Mouse (Mus musculus) lung, embryonic 14.5 days (tissue): Measurements from ENCODE around the gene Morn3. TPM values are rescaled to one million over a fixed set of nuclear protein-coding genes. Genes with fewer than 3 reads are reported as not detected.

Experiments used
- ATAC-seq: fragments of 200-750 bp; cut with Nextera tagmentation; 2 replicates; pipeline ENCODE4 v1.8.0; 2017; ENCODE audit warnings: mild to moderate bottlenecking, moderate TSS enrichment, moderate library complexity; ENCODE audit not compliant: insufficient read depth
- DNase-seq: peaks from one replicate; pipeline ENCODE4 v3.0.0-alpha.2; 2015
- H3K27ac ChIP-seq: fragments of 300-500 bp; sonication (generic); 2 replicates; pipeline ENCODE4 v1.5.1; 2014; ENCODE audit warnings: low read depth, mild to moderate bottlenecking, moderate library complexity
- H3K27me3 ChIP-seq: fragments of 300-500 bp; sonication (generic); 2 replicates; pipeline ENCODE4 v1.6.1; 2014; ENCODE audit warnings: low read length, control low read depth; ENCODE audit not compliant: insufficient read depth
- H3K36me3 ChIP-seq: fragments of 300-500 bp; sonication (generic); 2 replicates; pipeline ENCODE4 v1.6.1; 2014; ENCODE audit warnings: control low read depth; ENCODE audit not compliant: insufficient read depth
- H3K4me1 ChIP-seq: fragments of 300-500 bp; sonication (generic); 2 replicates; pipeline ENCODE4 v1.6.1; 2014; ENCODE audit warnings: antibody characterized with exemption, control low read depth; ENCODE audit not compliant: insufficient read depth
- H3K4me2 ChIP-seq: fragments of 300-500 bp; sonication (generic); 2 replicates; pipeline ENCODE4 v1.6.1; 2014; ENCODE audit warnings: mild to moderate bottlenecking
- H3K4me3 ChIP-seq: fragments of 300-500 bp; sonication (generic); 2 replicates; pipeline ENCODE4 v1.5.1; 2014; ENCODE audit warnings: low read depth, low read length
- H3K9ac ChIP-seq: fragments of 300-500 bp; sonication (generic); 2 replicates; pipeline ENCODE4 v1.6.1; 2014
- H3K9me3 ChIP-seq: fragments of 300-500 bp; sonication (generic); 2 replicates; pipeline ENCODE4 v1.6.1; 2016; ENCODE audit warnings: low read depth, low read length, control low read depth
- CTCF ChIP-seq: IDR thresholded peaks from 2 replicates; pipeline ENCODE4 v1.5.1; 2016; ENCODE audit warnings: antibody characterized with exemption, low read depth
- WGBS: fragments of 180-500 bp; shearing (Covaris S2); extraction: QIAGEN DNeasy Blood & Tissue Kit; methylation state at CpG from one replicate; pipeline ENCODE4 v1.1.7; 2014; 5-methylcytosine and 5-hydroxymethylcytosine counted together
- polyA plus RNA-seq: library from polyadenylated mRNA; unstranded; fragments of >200 nt; fragmentation: Nextera tagmentation; extraction: Ambion mirVana; gene quantifications from 2 replicates; pipeline ENCODE4 v1.2.1, GENCODE M21; 2014

The Morn3 gene
- polyA plus RNA-seq, 1 experiment from 2014 or later, result not detected

DNA sequence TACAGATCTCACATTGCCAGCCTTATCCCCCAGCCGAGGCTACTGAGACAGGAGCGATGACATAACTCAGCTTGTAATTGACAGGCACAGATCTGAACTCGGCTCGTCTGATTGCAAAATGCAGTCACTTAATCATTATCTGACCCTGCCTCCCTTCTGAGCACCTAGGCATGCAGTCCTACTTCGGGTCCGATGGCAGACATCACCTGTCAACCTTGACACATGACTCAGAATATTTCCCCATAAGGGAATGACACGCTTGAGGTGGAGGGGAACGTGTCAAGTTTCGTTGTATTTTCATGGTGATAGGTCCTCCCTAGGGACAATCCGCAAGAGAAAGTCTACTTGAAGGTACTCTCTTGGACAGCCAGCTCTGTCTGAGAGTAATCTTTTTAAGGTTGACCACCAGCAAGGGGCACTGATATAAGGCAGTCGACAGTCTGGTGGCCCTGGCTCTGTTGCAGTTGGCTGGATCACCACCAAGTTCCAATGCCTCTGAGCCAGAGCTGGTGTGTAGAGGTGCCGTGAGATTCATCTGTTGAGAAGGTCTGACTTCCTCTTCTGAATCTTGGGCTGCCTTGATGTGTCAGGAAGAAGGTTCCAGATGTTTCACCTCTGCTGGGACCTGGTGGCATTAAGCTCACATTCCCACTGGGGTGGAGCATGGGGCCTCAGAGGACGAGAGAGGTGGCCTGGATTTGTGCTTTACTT is 36.7 kb upstream of the Morn3 start:
- no peaks in the 10 kb centered on the region for H3K9me3 ChIP-seq

DNA sequence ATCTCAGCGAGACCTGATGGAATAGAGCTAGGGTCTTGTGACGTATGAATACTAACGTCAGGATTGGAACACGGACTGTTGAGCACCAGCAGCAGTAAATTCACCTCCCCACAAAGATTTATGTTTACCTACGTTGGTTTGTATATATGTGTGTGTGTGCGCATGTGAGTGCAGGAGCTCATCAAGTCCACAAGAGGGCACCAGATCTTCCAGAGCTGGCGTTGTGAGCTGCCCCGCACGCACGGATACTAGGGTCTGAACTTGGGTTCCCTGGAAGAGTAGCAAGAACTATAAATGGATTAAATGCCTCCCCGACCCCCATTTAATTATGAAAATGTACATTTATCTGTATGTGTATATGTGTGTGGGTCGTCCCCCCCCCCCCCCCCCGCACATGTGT is 33.7 kb upstream of the Morn3 start:
- no peak for DNase-seq
- Histone ChIP-seq H3K27ac (no peak overlapping the region), H3K9ac (no peak overlapping the region), H3K36me3 (no peaks in the 10 kb centered on the region), H3K4me3 (no peak overlapping the region), H3K4me1 (0 out of 2 replicates have a peak, but pooled peaks cover 6% of the 10 kb centered on the region), H3K9me3 (no peaks in the 10 kb centered on the region), H3K27me3 (no peaks in the 10 kb centered on the region), H3K4me2 (no peak overlapping the region)
- 94% methylated on average over 12 of the region's 13 CpGs for WGBS
- no peak for ATAC-seq
- peak; percentile 24; the same call in 1 of the 2 replicates for TF ChIP-seq CTCF

More for the DNA sequence above, 36.7 kb upstream of the Morn3 start:
- Histone ChIP-seq H3K4me3 (no peak overlapping the region), H3K4me2 (no peak overlapping the region), H3K4me1 (no peaks in the 10 kb centered on the region), H3K27ac (no peak overlapping the region), H3K27me3 (no peaks in the 10 kb centered on the region), H3K9ac (no peak overlapping the region), H3K36me3 (no peaks in the 10 kb centered on the region)
- no peak for TF ChIP-seq CTCF
- no peak for ATAC-seq
- no peak for DNase-seq
- 56% methylated on average over 13 of the region's 13 CpGs for WGBS

DNA sequence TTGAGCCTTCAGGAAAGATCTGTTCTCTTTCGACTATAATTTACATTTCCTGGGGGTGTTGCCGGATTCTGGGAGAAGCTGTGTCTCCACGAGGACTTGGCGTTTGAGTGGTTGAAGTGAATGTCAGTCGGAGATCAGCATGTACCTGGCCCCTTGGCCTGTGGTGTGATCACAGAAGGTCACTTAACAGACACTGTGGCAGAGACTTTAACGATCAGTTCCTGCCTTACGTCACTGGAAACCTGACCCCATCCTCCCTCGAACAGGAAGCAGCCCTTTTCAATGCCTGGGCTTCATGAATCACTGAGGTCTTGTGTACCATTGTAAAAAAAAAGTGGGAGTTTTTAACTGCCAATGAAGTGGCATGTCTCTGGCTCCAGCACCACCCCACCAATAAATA is 33.2 kb upstream of the Morn3 start:
- DNase-seq (peak; percentile 36), ATAC-seq (no peak)
- no peaks in the 10 kb centered on the region for H3K27me3 ChIP-seq
- no peak overlapping the region for H3K4me3 ChIP-seq
- 0 out of 2 replicates have a peak, but pooled peaks cover 8% of the 10 kb centered on the region for H3K4me1 ChIP-seq
- no peak overlapping the region for H3K9ac ChIP-seq
- 49% methylated on average over 8 of the region's 8 CpGs for WGBS
- H3K27ac ChIP-seq, result peak overlapping the region; percentile 25; the same call in 1 of the 2 replicates
- H3K9me3 ChIP-seq, result no peaks in the 10 kb centered on the region
- no peaks in the 10 kb centered on the region for H3K36me3 ChIP-seq
- no peak for TF ChIP-seq CTCF
- H3K4me2 ChIP-seq, result peak overlapping the region; percentile 7; the same call in 1 of the 2 replicates

DNA sequence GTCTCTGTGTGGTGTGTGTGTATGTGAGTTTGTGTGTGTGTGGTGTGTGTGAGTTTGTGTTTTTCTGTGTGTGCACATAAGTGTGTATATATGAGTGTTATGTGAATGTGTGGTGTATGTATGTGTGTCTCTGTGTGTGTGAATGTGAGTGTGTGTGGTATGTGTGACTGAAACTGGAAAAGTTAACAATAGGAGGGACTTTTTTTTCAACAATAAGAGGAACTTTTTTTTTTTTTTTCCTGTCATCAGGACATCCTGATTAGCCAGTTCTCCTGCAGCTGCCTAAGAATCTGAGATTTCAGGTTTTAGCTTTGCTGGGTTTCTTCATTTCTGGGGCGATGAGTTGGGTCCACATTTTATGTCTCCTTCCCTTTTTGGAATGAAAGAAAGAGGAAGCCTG is 32.8 kb upstream of the Morn3 start:
- Histone ChIP-seq H3K4me1 (0 out of 2 replicates have a peak, but pooled peaks cover 8% of the 10 kb centered on the region), H3K4me2 (peak overlapping the region; percentile 7; the same call in 1 of the 2 replicates), H3K9ac (no peak overlapping the region), H3K27me3 (no peaks in the 10 kb centered on the region), H3K36me3 (no peaks in the 10 kb centered on the region), H3K9me3 (no peaks in the 10 kb centered on the region), H3K27ac (peak overlapping the region; percentile 25; the same call in 1 of the 2 replicates), H3K4me3 (no peak overlapping the region)
- no peak for DNase-seq
- no peak for TF ChIP-seq CTCF
- WGBS, result 73% methylated on average over 1 of the region's 1 CpGs
- no peak for ATAC-seq

DNA sequence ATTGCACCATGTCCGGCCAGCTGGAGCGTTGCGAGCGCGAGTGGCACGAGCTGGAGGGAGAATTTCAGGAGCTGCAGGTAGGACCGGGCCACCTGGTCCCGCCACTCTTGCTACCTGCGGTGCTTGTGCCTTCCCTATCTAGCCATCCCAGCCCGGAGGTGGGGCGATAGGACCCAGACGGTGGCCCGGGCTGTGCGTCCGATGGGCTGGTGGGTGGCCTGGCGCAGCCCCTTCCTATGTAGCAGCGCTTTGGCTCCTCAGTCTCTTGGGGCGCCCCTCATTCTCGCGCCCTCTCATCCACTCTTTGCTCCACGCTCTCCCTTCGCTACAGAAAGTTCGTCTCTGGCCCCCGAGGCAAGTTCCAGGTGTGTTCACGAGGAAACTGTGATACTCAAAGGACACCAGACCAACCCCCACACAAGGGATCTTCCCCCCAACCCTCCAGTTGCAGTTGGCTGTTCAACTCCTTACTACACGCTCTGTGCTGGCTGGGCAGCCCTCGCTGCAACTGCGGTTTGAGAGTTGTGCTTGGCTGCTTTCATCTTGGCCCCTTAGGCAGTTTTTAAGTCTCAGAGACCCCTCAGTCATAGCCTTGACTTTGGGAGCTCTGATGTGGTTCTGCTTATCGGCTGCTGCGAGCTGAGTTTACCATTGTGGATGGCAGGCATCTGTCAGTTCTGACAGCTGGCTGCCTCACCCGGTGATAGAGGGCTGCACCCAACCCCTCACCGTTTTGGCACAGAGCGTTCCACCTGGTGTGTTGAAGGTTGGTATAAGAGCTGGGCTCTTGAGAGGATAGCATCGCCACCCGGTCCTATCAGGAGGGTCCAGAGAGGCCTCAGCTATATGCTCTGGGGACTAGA is 29.8 kb upstream of the Morn3 start:
- Histone ChIP-seq H3K27me3 (no peaks in the 10 kb centered on the region), H3K4me2 (peak overlapping the region; percentile 95), H3K9ac (peak overlapping the region; percentile 74), H3K4me3 (peak overlapping the region; percentile 86), H3K9me3 (no peaks in the 10 kb centered on the region), H3K27ac (peak overlapping the region; percentile 70), H3K36me3 (no peaks in the 10 kb centered on the region), H3K4me1 (0 out of 2 replicates have a peak, but pooled peaks cover 8% of the 10 kb centered on the region)
- WGBS, result 2% methylated on average over 35 of the region's 35 CpGs
- peak; percentile 84 for ATAC-seq
- no peak for TF ChIP-seq CTCF
- DNase-seq, result peak; percentile 63

DNA sequence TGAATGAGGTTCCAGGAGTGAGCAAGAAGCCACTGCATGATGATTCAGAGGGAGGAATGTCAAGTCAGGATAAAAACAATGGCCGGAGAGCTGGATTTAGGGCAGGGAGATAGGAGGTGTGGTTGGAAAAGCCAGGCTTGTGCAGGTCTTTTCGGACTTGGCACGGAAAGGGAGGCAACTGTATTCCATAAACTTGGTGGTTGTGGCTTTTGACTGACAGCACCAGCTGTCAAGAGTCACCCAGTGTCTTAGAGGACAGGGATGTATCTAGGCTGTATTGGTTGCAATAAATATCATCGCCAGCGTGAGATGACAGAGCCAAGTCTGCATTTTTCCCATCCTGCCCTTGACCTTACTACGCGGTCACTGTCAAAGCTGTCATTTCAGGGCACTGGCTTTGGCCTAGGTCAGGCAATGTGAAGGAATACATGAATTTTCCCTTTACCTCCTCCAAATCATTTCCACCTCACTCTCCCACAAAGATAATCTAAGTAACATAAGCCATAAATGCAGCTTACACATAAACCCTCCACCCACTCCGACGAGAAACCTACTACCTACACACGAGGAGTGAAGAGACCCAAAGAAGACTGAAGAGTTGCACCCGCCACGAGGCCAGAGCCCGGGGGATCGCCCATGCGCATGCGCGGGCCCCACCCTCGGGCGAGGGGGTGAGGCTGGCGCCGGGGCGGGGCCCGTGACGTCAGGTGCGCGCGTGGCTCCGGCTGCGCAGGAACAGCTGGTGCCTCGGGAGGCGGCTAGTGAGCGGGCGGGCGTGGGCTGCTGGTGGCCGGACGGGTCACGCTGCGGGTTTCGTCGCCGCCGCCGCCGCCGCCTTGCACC is 29.0 kb upstream of the Morn3 start:
- no peak for TF ChIP-seq CTCF
- Histone ChIP-seq H3K4me2 (peak overlapping the region; percentile 95), H3K9me3 (no peaks in the 10 kb centered on the region), H3K27me3 (no peaks in the 10 kb centered on the region), H3K4me1 (0 out of 2 replicates have a peak, but pooled peaks cover 8% of the 10 kb centered on the region), H3K27ac (peak overlapping the region; percentile 70), H3K4me3 (peak overlapping the region; percentile 86), H3K36me3 (no peaks in the 10 kb centered on the region), H3K9ac (peak overlapping the region; percentile 74)
- peak; percentile 96 for DNase-seq
- 6% methylated on average over 45 of the region's 45 CpGs for WGBS
- ATAC-seq, result peak; percentile 92
